Mouse (Mus musculus) urinary bladder, adult 2 months (tissue): ENCODE measurements around the gene Clic3. TPM values are rescaled to one million over a fixed set of nuclear protein-coding genes. Genes with fewer than 3 reads are reported as not detected.

Experiments used
- polyA plus RNA-seq: library from polyadenylated mRNA; depleted of rRNA; stranded (reverse); fragments of >200 nt; gene quantifications from 2 replicates; pipeline ENCODE4 v1.2.3, GENCODE M21; 2012; rRNA removed

Clic3 gene
- polyA plus RNA-seq, 1 experiment = 2.2 TPM

Other genes starting within 250 kb of the Clic3 start
- 55.4 and 60.6 TPM in 2 replicates for gene Nelfb, start 245.3 kb upstream of the Clic3 start, polyA plus RNA-seq
- gene Stpg3, start 242.2 kb upstream of the Clic3 start, polyA plus RNA-seq = not detected in 2 replicates
- gene Fam166a, start 238.1 kb upstream of the Clic3 start, polyA plus RNA-seq = 0.08 and 0.10 TPM in 2 replicates
- 510 and 610 TPM in 2 replicates for gene Tubb4b, start 232.1 kb upstream of the Clic3 start, polyA plus RNA-seq
- 0.03 TPM in 1 of 2 replicates, not detected in the other for gene Slc34a3, start 222.5 kb upstream of the Clic3 start, polyA plus RNA-seq
- gene Rnf224, start 220.1 kb upstream of the Clic3 start, polyA plus RNA-seq = 0.13 and 0.19 TPM in 2 replicates
- gene Rnf208, start 214.6 kb upstream of the Clic3 start, polyA plus RNA-seq = 12.9 and 14.1 TPM in 2 replicates
- 2.0 and 2.5 TPM in 2 replicates for gene Cysrt1, start 214.4 kb upstream of the Clic3 start, polyA plus RNA-seq
- gene AL732309.1, start 210.0 kb upstream of the Clic3 start, polyA plus RNA-seq = 21.0 and 23.8 TPM in 2 replicates
- 30.7 and 34.2 TPM in 2 replicates for gene Tmem203, start 201.4 kb upstream of the Clic3 start, polyA plus RNA-seq
- gene Tprn, start 194.2 kb upstream of the Clic3 start, polyA plus RNA-seq = 8.0 and 13.6 TPM in 2 replicates
- 58.8 and 84.8 TPM in 2 replicates for gene Ssna1, start 184.4 kb upstream of the Clic3 start, polyA plus RNA-seq
- 84.5 and 88.3 TPM in 2 replicates for gene Anapc2, start 184.4 kb upstream of the Clic3 start, polyA plus RNA-seq
- gene Tmem210, start 168.7 kb upstream of the Clic3 start, polyA plus RNA-seq = not detected in 2 replicates
- 7.0 and 8.2 TPM in 2 replicates for gene Lrrc26, start 166.9 kb upstream of the Clic3 start, polyA plus RNA-seq
- gene Grin1, start 137.7 kb upstream of the Clic3 start, polyA plus RNA-seq = 1.1 TPM in 2 replicates
- gene Man1b1, start 124.5 kb upstream of the Clic3 start, polyA plus RNA-seq = 15.2 and 22.8 TPM in 2 replicates
- gene Dpp7, start 100.5 kb upstream of the Clic3 start, polyA plus RNA-seq = 36.0 and 37.3 TPM in 2 replicates
- gene Uap1l1, start 91.2 kb upstream of the Clic3 start, polyA plus RNA-seq = 36.8 and 38.3 TPM in 2 replicates
- 1.6 and 2.5 TPM in 2 replicates for gene Sapcd2, start 84.5 kb upstream of the Clic3 start, polyA plus RNA-seq
- gene Entpd2, start 61.0 kb upstream of the Clic3 start, polyA plus RNA-seq = 104 and 107 TPM in 2 replicates
- gene Npdc1, start 57.5 kb upstream of the Clic3 start, polyA plus RNA-seq = 103 and 126 TPM in 2 replicates
- 0.19 and 0.29 TPM in 2 replicates for gene Fut7, start 33.6 kb upstream of the Clic3 start, polyA plus RNA-seq
- gene Abca2, start 28.1 kb upstream of the Clic3 start, polyA plus RNA-seq = 6.3 and 16.4 TPM in 2 replicates
- 50.8 and 61.1 TPM in 2 replicates for gene Paxx, start 4.3 kb downstream of the Clic3 start, polyA plus RNA-seq
- 0.38 and 0.74 TPM in 2 replicates for gene Ptgds, start 13.2 kb downstream of the Clic3 start, polyA plus RNA-seq
- gene Lcn12, start 37.1 kb downstream of the Clic3 start, polyA plus RNA-seq = not detected in 2 replicates
- gene Fbxw5, start 43.9 kb downstream of the Clic3 start, polyA plus RNA-seq = 15.1 and 36.1 TPM in 2 replicates
- 2.3 and 2.4 TPM in 2 replicates for gene C8g, start 44.9 kb downstream of the Clic3 start, polyA plus RNA-seq
- 15.5 and 15.7 TPM in 2 replicates for gene Traf2, start 90.1 kb downstream of the Clic3 start, polyA plus RNA-seq
- gene Edf1, start 101.0 kb downstream of the Clic3 start, polyA plus RNA-seq = 222 and 224 TPM in 2 replicates
- 1.3 and 1.4 TPM in 2 replicates for gene Mamdc4, start 118.0 kb downstream of the Clic3 start, polyA plus RNA-seq
- gene Phpt1, start 118.4 kb downstream of the Clic3 start, polyA plus RNA-seq = 64.2 and 75.6 TPM in 2 replicates
- 0.47 and 0.57 TPM in 2 replicates for gene Ajm1, start 124.9 kb downstream of the Clic3 start, polyA plus RNA-seq
- gene Rabl6, start 151.7 kb downstream of the Clic3 start, polyA plus RNA-seq = 66.5 and 73.8 TPM in 2 replicates
- not detected in 2 replicates for gene Ccdc183, start 160.8 kb downstream of the Clic3 start, polyA plus RNA-seq
- gene Tmem141, start 165.2 kb downstream of the Clic3 start, polyA plus RNA-seq = 55.4 and 59.7 TPM in 2 replicates
- 22.9 and 30.6 TPM in 2 replicates for gene Fcna, start 171.2 kb downstream of the Clic3 start, polyA plus RNA-seq
- gene Lcn8, start 196.3 kb downstream of the Clic3 start, polyA plus RNA-seq = 0.94 and 1.8 TPM in 2 replicates
- 0.32 TPM in 1 of 2 replicates, not detected in the other for gene Lcn5, start 201.1 kb downstream of the Clic3 start, polyA plus RNA-seq
- 0.36 and 0.63 TPM in 2 replicates for gene Lcn6, start 219.9 kb downstream of the Clic3 start, polyA plus RNA-seq
- 0.06 TPM in 1 of 2 replicates, not detected in the other for gene Lcn10, start 225.9 kb downstream of the Clic3 start, polyA plus RNA-seq
- not detected in 2 replicates for gene Obp2a, start 243.2 kb downstream of the Clic3 start, polyA plus RNA-seq
- 30.9 and 41.7 TPM in 2 replicates for gene Bmyc, start 249.9 kb downstream of the Clic3 start, polyA plus RNA-seq